9 mouse cellular contexts compared by ENCODE assay signal in genomic region chr19:5852035-5852722, GRCm38 (mm10). TPM values are rescaled to one million over a fixed set of nuclear protein-coding genes. Genes with fewer than 3 reads are reported as not detected.
DNase-seq lines count a peak whose midpoint lies in the region; ATAC-seq and TF ChIP-seq lines count a peak whose summit lies in the region.
"Had no signal": no experiment of that assay in that cellular context is flagged by ENCODE, and none has a peak within 500 bp of the region (broad histone marks: within the 10 kb centered on the region; RNA-seq: fewer than 3 reads in every experiment).

No protein-coding gene starts in this region.

- peaks cover 37% of the 10 kb centered on the region for H3K4me1 ChIP-seq in hindbrain, embryonic 12.5 days
- peaks cover 18% of the 10 kb centered on the region for H3K4me1 ChIP-seq in hindbrain, embryonic 11.5 days (replicated peaks; ENCODE audit: control insufficient read depth, insufficient read depth, low read length)
- H3K4me1 ChIP-seq in testis, adult 2 months (ENCODE audit: control insufficient read depth, insufficient read depth, low read length) = peaks cover 16% of the 10 kb centered on the region
- peaks cover 49% of the 10 kb centered on the region for H3K4me1 ChIP-seq in intestine, embryonic 15.5 days (replicated peaks)

- no peaks in the 10 kb centered on the region for H3K9me3 ChIP-seq in hindbrain, embryonic 12.5 days (replicated peaks)
- no peaks in the 10 kb centered on the region for H3K9me3 ChIP-seq in hindbrain, embryonic 11.5 days (ENCODE audit: control insufficient read depth, low read length)
- no peaks in the 10 kb centered on the region for H3K9me3 ChIP-seq in intestine, embryonic 15.5 days

- no peak overlapping the region for H3K4me3 ChIP-seq in hindbrain, embryonic 12.5 days
- no peak overlapping the region for H3K4me3 ChIP-seq in hindbrain, embryonic 11.5 days (ENCODE audit: low read depth, low read length)
- peak overlapping the region; percentile 77 for H3K4me3 ChIP-seq in testis, adult 2 months (ENCODE audit: control insufficient read depth, low read depth, low read length)
- H3K4me3 ChIP-seq in intestine, embryonic 15.5 days (replicated peaks) = no peak overlapping the region

- H3K4me2 ChIP-seq in hindbrain, embryonic 12.5 days (replicated peaks) = no peak overlapping the region
- H3K4me2 ChIP-seq in hindbrain, embryonic 11.5 days (replicated peaks; ENCODE audit: low read depth, low read length) = no peak overlapping the region
- H3K4me2 ChIP-seq in intestine, embryonic 15.5 days (replicated peaks) = peak overlapping the region; percentile 28; the same call in 1 of the 2 replicates

- no peak for TF ChIP-seq CTCF in testis, adult 2 months (IDR thresholded peaks at IDR 0.05; ENCODE audit: control insufficient read depth, insufficient read depth, insufficient replicate concordance, low read depth, low read length)

- no peaks in the 10 kb centered on the region for H3K27me3 ChIP-seq in hindbrain, embryonic 12.5 days
- no peaks in the 10 kb centered on the region for H3K27me3 ChIP-seq in hindbrain, embryonic 11.5 days (ENCODE audit: control insufficient read depth, insufficient read depth, low read length)
- no peaks in the 10 kb centered on the region for H3K27me3 ChIP-seq in testis, adult 2 months (ENCODE audit: control insufficient read depth, insufficient read depth, low read length)
- H3K27me3 ChIP-seq in intestine, embryonic 15.5 days (replicated peaks) = no peaks in the 10 kb centered on the region

- 0 out of 2 replicates have a peak overlapping the region, but pooled peaks have one; percentile 8 for H3K9ac ChIP-seq in hindbrain, embryonic 12.5 days
- no peak overlapping the region for H3K9ac ChIP-seq in hindbrain, embryonic 11.5 days (ENCODE audit: low read depth, low read length)
- no peak overlapping the region for H3K9ac ChIP-seq in intestine, embryonic 15.5 days

- no peak for DNase-seq in hindbrain, embryonic 11.5 days (ENCODE audit: low spot score)
- no peak for DNase-seq in testis, postnatal 10 days (ENCODE audit: low spot score)
- no peak for DNase-seq in thymus, postnatal 4 days
- DNase-seq in Muller cell, postnatal 12 days (ENCODE audit: inconsistent ontology term) = no peak
- DNase-seq in adipocyte (ENCODE audit: low spot score) = no peak
- DNase-seq: right cerebral cortex, postnatal 25 days had no signal

- TF ChIP-seq POLR2A in testis, adult 2 months (IDR thresholded peaks at IDR 0.05; ENCODE audit: control insufficient read depth, low read depth, low read length) = peak; percentile 1; the same call in 1 of the 2 replicates

- peaks cover 38% of the 10 kb centered on the region for H3K36me3 ChIP-seq in hindbrain, embryonic 12.5 days
- 0 out of 2 replicates have a peak, but pooled peaks cover 4% of the 10 kb centered on the region for H3K36me3 ChIP-seq in hindbrain, embryonic 11.5 days (ENCODE audit: control insufficient read depth, insufficient read depth, low read length)
- peaks cover 1% of the 10 kb centered on the region for H3K36me3 ChIP-seq in testis, adult 2 months (ENCODE audit: control insufficient read depth, insufficient read depth, low read length)
- H3K36me3 ChIP-seq in intestine, embryonic 15.5 days = peaks cover 14% of the 10 kb centered on the region

- no peak overlapping the region for H3K27ac ChIP-seq in hindbrain, embryonic 12.5 days
- H3K27ac ChIP-seq in hindbrain, embryonic 11.5 days (ENCODE audit: low read depth, low read length) = no peak overlapping the region
- peak overlapping the region; percentile 90 for H3K27ac ChIP-seq in testis, adult 2 months (ENCODE audit: control insufficient read depth, insufficient read depth, low read depth, low read length)
- H3K27ac ChIP-seq in intestine, embryonic 15.5 days = peak overlapping the region; percentile 60

- WGBS in hindbrain, embryonic 12.5 days = 88% methylated on average over 12 of the region's 12 CpGs
- 90% methylated on average over 12 of the region's 12 CpGs for WGBS in hindbrain, embryonic 11.5 days
- 77% methylated on average over 12 of the region's 12 CpGs for WGBS in intestine, embryonic 15.5 days

- ATAC-seq in hindbrain, embryonic 12.5 days (ENCODE audit: low FRiP score) = no peak
- ATAC-seq in hindbrain, embryonic 11.5 days (ENCODE audit: low FRiP score) = no peak
- no peak for ATAC-seq in intestine, embryonic 15.5 days

RNA-seq across cellular contexts. Expression of gene Frmd8, which starts 22.9 kb away (rescaled TPM):
- polyA plus RNA-seq in hindbrain, embryonic 12.5 days (2016; fragmentation: Nextera tagmentation; extraction: Ambion mirVana) = 28.7 and 29.9 TPM in 2 replicates
- 14.9 and 15.8 TPM in 2 replicates for polyA plus RNA-seq in hindbrain, embryonic 11.5 days (2014; fragmentation: Nextera tagmentation; extraction: Ambion mirVana)
- 25.3 and 28.1 TPM in 2 replicates for polyA plus RNA-seq in testis, adult 2 months (2012; rRNA removed)
- polyA plus RNA-seq in intestine, embryonic 15.5 days (2015; fragmentation: Nextera tagmentation; extraction: Ambion mirVana) = 26.9 and 28.0 TPM in 2 replicates

RNA-seq across cellular contexts. Expression of gene Slc25a45, which starts 25.4 kb away (rescaled TPM):
- polyA plus RNA-seq in hindbrain, embryonic 12.5 days (2016; fragmentation: Nextera tagmentation; extraction: Ambion mirVana) = 2.0 and 2.2 TPM in 2 replicates
- 1.0 and 1.1 TPM in 2 replicates for polyA plus RNA-seq in hindbrain, embryonic 11.5 days (2014; fragmentation: Nextera tagmentation; extraction: Ambion mirVana)
- 20.1 and 26.1 TPM in 2 replicates for polyA plus RNA-seq in testis, adult 2 months (2012; rRNA removed)
- polyA plus RNA-seq in intestine, embryonic 15.5 days (2015; fragmentation: Nextera tagmentation; extraction: Ambion mirVana) = 3.5 and 4.2 TPM in 2 replicates

RNA-seq across cellular contexts. Expression of gene Tigd3, which starts 41.8 kb away (rescaled TPM):
- polyA plus RNA-seq in hindbrain, embryonic 12.5 days (2016; fragmentation: Nextera tagmentation; extraction: Ambion mirVana) = 11.0 and 11.3 TPM in 2 replicates
- 7.0 and 7.5 TPM in 2 replicates for polyA plus RNA-seq in hindbrain, embryonic 11.5 days (2014; fragmentation: Nextera tagmentation; extraction: Ambion mirVana)
- 0.84 and 0.94 TPM in 2 replicates for polyA plus RNA-seq in testis, adult 2 months (2012; rRNA removed)
- polyA plus RNA-seq in intestine, embryonic 15.5 days (2015; fragmentation: Nextera tagmentation; extraction: Ambion mirVana) = 1.9 and 2.7 TPM in 2 replicates

Comparison
In these comparisons a context has a peak if more than half of its experiments do, and no peak if none do; other contexts are left out.
1. H3K27ac ChIP-seq: peak in testis, adult 2 months (single experiment) and intestine, embryonic 15.5 days (single experiment); none in hindbrain, embryonic 12.5 days (single experiment) and hindbrain, embryonic 11.5 days (single experiment).